Mouse (Mus musculus): ENCODE data around the gene Unk.

- TF ChIP-seq CTCF (IDR thresholded peaks at IDR 0.05; ENCODE audit: borderline replicate concordance, extremely low read depth, insufficient read depth, insufficient read length) (no peak), POLR2A (IDR thresholded peaks at IDR 0.05; ENCODE audit: borderline replicate concordance, extremely low read depth, insufficient read depth, insufficient read length, poor library complexity, severe bottlenecking) (no peak)
Measured at GRCm38 (mm10) chr11:116083096-116083672, 53.1 kb downstream of the Unk start.
